Comparison of ENCODE assay signal across 23 mouse cellular contexts in the genomic region with DNA sequence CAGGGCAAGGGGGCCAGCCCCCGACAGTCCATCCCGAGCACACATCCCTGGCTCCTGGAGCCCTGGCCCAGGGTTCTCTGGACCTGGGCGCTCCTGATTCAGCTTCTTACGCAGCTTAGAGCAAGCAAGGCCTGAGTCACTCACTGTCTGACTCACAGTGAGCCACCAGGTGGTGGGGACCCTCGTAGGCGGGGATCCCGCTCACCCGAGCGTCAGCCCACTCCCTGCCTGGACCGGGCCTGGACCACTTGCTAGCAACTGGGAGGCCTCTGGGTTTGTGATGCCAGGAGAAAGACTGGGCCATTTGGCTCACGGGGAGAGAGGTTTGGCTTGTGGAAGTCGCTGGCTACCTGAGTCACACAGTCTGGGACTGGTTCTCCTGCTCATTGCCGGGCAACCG. TPM values are rescaled to one million over a fixed set of nuclear protein-coding genes. Genes with fewer than 3 reads are reported as not detected.
DNase-seq lines count a peak whose midpoint lies in the region; ATAC-seq and TF ChIP-seq lines count a peak whose summit lies in the region.
"Had no signal": no experiment of that assay in that cellular context is flagged by ENCODE, and none has a peak within 500 bp of the region (broad histone marks: within the 10 kb centered on the region; RNA-seq: fewer than 3 reads in every experiment).

No protein-coding gene starts in this region.

- peak; percentile 78 for ATAC-seq in frontal cortex, adult (ENCODE audit: low TSS enrichment)
- ATAC-seq: CD4-positive, CD25-positive, alpha-beta regulatory T cell, adult 4 months; forebrain, postnatal 0 days; inflammation-experienced regulatory T-cells, adult 6 months; lung, postnatal 0 days had no signal

- intact Hi-C loops in left cerebral cortex, adult 2 months (cut with DNase I), result no loop called here
- intact Hi-C loops in left cerebral cortex, postnatal 4 days (cut with DNase I), result no loop called here
- intact Hi-C loops in left cerebral cortex, postnatal 36 days (cut with DNase I), result no loop called here

- no peak for TF ChIP-seq CTCF in left cerebral cortex, adult 2 months (IDR thresholded peaks at IDR 0.05)

- no peak overlapping the region; the same call in 1 of the 2 replicates for H3K27ac ChIP-seq in left cerebral cortex, adult 2 months
- H3K27ac ChIP-seq: heart, embryonic 10.5 days; limb, embryonic 12.5 days; liver, embryonic 14.5 days; neural tube, embryonic 12.5 days had no signal

- no peak overlapping the region for H3K4me3 ChIP-seq in left cerebral cortex, adult 2 months
- H3K4me3 ChIP-seq: erythroblast, embryonic 14.5 days; heart, embryonic 10.5 days; limb, embryonic 12.5 days; megakaryocyte, embryonic 14.5 days; neural tube, embryonic 12.5 days had no signal

- DNase-seq in frontal cortex, postnatal 10 days (ENCODE audit: low spot score in 2 of 2), result no peak
- DNase-seq in left cerebral cortex, adult 2 months (ENCODE audit: extremely low spot score in 1 of 2, low spot score in 2 of 2), result peak; percentile 54 to 74
- no peak for DNase-seq in left cerebral cortex, postnatal 4 days
- peak; percentile 73 for DNase-seq in NIH3T3 (ENCODE audit: low read depth)
- peak; percentile 58 to 61 for DNase-seq in left cerebral cortex, postnatal 36 days (ENCODE audit: low spot score in 2 of 2)
- no peak for DNase-seq in thymus, postnatal 36 days
- DNase-seq: adrenal gland, postnatal 36 days; forebrain, postnatal 0 days; gastrocnemius, postnatal 25 days; heart, postnatal 14 days; kidney, adult 9 months; thymus, postnatal 4 days had no signal

RNA-seq across cellular contexts. Expression of a gene that starts 16.7 kb away (rescaled TPM):
- 10 to 100 TPM; 72.7 to 75.9 TPM for total RNA-seq in left cerebral cortex, adult 2 months (2021)
- total RNA-seq in left cerebral cortex, postnatal 4 days (2021), result 10 to 100 TPM; 43.3 to 44.4 TPM
- 10 to 100 TPM; 73.2 to 73.7 TPM for total RNA-seq in left cerebral cortex, postnatal 36 days (2021)
- total RNA-seq: MEL had no signal

RNA-seq across cellular contexts. Expression of a gene that starts 39.7 kb away (rescaled TPM):
- 10 to 100 TPM; 38.3 to 42.0 TPM for total RNA-seq in left cerebral cortex, adult 2 months (2021)
- total RNA-seq in left cerebral cortex, postnatal 4 days (2021), result 10 to 100 TPM; 45.1 to 50.3 TPM
- 10 to 100 TPM; 40.9 to 41.1 TPM for total RNA-seq in left cerebral cortex, postnatal 36 days (2021)

RNA-seq across cellular contexts. Expression of a gene that starts 48.8 kb away (rescaled TPM):
- total RNA-seq in left cerebral cortex, adult 2 months (2021), result 100 to 1,000 TPM; 119 to 120 TPM
- 100 to 1,000 TPM; 116 to 119 TPM for total RNA-seq in left cerebral cortex, postnatal 4 days (2021)
- 100 to 1,000 TPM in 1 of 2 experiments, 10 to 100 TPM in 1; 99.7 to 113 TPM for total RNA-seq in left cerebral cortex, postnatal 36 days (2021)

Comparison
In these comparisons a context has a peak if more than half of its experiments do, and no peak if none do; other contexts are left out.
1. DNase-seq: peak in left cerebral cortex, adult 2 months (2 of 2), NIH3T3 (single experiment) and left cerebral cortex, postnatal 36 days (2 of 2); none in frontal cortex, postnatal 10 days (0 of 2), left cerebral cortex, postnatal 4 days (single experiment) and thymus, postnatal 36 days (0 of 2).